Mouse (Mus musculus) cerebellum, adult 11-12 months (tissue): ENCODE data around the gene Arhgap24.
A peak's percentile ranks its signal among the peaks of the same experiment; 100 is the strongest.

Experiments used
- DNase-seq: peaks from one replicate; pipeline ENCODE4 v3.0.0; 2022

Gene Arhgap24

GRCm38 (mm10) chr5:102481215-102482211 is at the start of gene Arhgap24:
Arhgap24 (plus strand) TSS chr5:102481391.
- peak; percentile 1 for DNase-seq

GRCm38 (mm10) chr5:102434182-102434581 is 47.0 kb upstream of the Arhgap24 start:
- no peak for DNase-seq

GRCm38 (mm10) chr5:102436581-102436980 is 44.6 kb upstream of the Arhgap24 start:
- DNase-seq, result no peak

GRCm38 (mm10) chr5:102439119-102439877 is 41.9 kb upstream of the Arhgap24 start:
- DNase-seq, result no peak

GRCm38 (mm10) chr5:102447436-102447835 is 33.8 kb upstream of the Arhgap24 start:
- no peak for DNase-seq

- no peak for DNase-seq
Observed at GRCm38 (mm10) chr5:102450897-102451296, 30.3 kb upstream of the Arhgap24 start.

GRCm38 (mm10) chr5:102452079-102452797 is 29.0 kb upstream of the Arhgap24 start:
- no peak for DNase-seq

- no peak for DNase-seq
Observed at GRCm38 (mm10) chr5:102453324-102453723, 27.9 kb upstream of the Arhgap24 start.

GRCm38 (mm10) chr5:102455247-102455646 is 25.9 kb upstream of the Arhgap24 start:
- DNase-seq, result no peak

- DNase-seq, result no peak
Observed at GRCm38 (mm10) chr5:102460452-102461197, 20.6 kb upstream of the Arhgap24 start.

GRCm38 (mm10) chr5:102462948-102463347 is 18.2 kb upstream of the Arhgap24 start:
- no peak for DNase-seq

GRCm38 (mm10) chr5:102465372-102465771 is 15.8 kb upstream of the Arhgap24 start:
- no peak for DNase-seq

- no peak for DNase-seq
Observed at GRCm38 (mm10) chr5:102468292-102468691, 12.9 kb upstream of the Arhgap24 start.

- DNase-seq, result no peak
Observed at GRCm38 (mm10) chr5:102470284-102470683, 10.9 kb upstream of the Arhgap24 start.

GRCm38 (mm10) chr5:102478076-102478475 is 3.1 kb upstream of the Arhgap24 start:
- DNase-seq, result no peak

- no peak for DNase-seq
Observed at GRCm38 (mm10) chr5:102483285-102483975, 2.2 kb downstream of the Arhgap24 start.

GRCm38 (mm10) chr5:102491554-102491953 is 10.4 kb downstream of the Arhgap24 start:
- no peak for DNase-seq

- no peak for DNase-seq
Observed at GRCm38 (mm10) chr5:102492152-102492551, 11.0 kb downstream of the Arhgap24 start.

GRCm38 (mm10) chr5:102494827-102495226 is 13.6 kb downstream of the Arhgap24 start:
- DNase-seq, result no peak

- no peak for DNase-seq
Observed at GRCm38 (mm10) chr5:102497205-102497604, 16.0 kb downstream of the Arhgap24 start.

- no peak for DNase-seq
Observed at GRCm38 (mm10) chr5:102498747-102499146, 17.6 kb downstream of the Arhgap24 start.

- no peak for DNase-seq
Observed at GRCm38 (mm10) chr5:102502333-102502732, 21.1 kb downstream of the Arhgap24 start.
